Mouse (Mus musculus) lung, postnatal 14 days (tissue): Measurements from ENCODE around the gene Dpp10.

ENCODE experiments used
- DNase-seq: peaks from one replicate; pipeline ENCODE4 v3.0.0; 2021

Dpp10 gene

DNA sequence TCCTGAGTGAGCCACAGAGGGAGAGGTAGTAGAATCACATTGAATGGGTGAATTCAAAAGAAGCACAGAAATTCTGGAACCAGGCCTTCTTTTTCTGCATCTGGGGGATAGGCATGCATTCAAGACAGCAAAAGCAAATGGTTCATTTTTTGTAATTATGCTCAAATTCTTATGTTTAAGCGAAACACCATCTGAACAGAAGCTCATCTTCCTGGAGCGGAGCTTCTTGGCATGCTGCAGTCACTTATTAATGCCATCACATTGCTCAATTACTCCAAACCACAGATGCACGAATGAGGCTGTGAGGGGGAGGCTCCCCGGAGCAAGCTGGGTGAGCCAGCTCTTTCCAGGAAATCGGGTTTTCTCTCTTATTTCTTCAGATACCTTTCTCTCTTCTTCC lies 142.7 kb downstream of the Dpp10 start:
- DNase-seq, result no peak

DNA sequence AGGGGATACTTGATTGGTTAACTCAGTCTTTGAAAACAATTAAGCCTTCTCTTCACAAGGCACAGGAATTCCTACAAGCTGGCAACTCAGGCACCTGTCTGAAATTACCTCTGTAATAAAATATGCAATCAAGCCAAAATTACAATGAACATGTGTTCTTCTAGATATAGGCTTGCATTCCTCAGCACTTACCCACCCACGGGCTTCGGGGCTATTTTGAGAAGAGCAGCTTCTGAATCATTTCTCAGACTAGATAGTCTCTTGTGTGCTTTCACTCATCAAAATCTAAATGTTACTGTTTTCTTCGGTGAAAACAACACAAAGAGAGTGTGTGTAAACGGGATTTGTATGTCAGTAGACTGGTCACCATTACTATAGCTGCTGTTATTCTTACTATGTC lies 144.1 kb downstream of the Dpp10 start:
- DNase-seq, result no peak

DNA sequence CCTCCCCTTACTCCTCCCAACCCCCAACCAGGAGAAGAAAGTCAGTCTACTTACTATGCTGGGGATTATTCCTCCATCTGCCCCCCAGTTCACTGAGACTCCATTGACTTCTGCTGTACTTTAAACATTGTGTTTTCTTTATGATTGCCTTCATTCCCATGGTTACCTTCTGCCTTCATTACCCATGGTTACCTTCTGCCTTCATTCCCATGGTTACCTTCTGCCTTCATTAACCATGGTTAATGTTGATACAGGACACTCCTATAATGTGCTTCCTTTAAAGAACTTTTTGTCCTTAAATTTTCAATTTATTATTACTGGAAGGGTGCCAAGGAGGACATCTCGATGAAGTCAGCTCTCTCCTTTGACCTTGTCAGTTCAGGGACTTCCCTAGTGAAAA lies 158.1 kb downstream of the Dpp10 start:
- no peak for DNase-seq

DNA sequence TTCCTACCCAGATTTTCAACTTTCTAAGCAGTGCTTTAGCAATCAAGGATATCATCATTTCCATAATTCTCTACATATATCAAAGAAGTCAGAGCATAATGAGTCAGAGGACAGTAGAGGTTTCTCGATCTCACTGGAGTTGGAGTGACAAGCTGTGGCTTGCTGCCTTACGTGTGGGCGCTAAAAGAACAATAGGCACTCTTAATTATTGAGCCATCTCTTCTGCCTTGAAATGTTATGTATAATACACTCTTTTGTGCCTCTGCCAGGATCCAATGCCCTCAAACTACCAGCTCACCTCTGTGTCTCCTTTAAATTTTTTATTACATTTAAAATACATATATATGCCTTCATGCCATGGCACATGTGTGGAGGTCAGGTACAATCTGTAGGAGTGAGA lies 198.5 kb downstream of the Dpp10 start:
- DNase-seq, result no peak

DNA sequence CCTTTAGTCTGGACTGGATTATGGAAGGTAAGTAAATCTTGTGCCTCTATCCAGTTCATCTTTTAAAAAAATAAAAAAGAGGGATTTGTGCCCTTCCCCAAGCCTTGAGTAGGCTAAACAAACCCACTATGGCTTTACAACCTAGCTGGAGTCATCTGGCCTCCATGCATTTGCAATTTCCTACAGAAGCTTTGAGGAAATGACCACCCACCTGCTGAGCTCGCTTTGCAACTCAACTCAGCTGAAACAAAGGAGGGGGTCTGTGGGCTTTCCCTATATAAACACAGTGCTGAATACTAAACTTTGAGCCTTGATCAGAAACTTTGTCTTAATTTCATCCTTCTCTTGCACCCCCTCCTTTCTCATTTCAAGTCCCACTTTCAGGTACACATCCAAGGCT lies 244.2 kb downstream of the Dpp10 start:
- DNase-seq, result no peak

DNA sequence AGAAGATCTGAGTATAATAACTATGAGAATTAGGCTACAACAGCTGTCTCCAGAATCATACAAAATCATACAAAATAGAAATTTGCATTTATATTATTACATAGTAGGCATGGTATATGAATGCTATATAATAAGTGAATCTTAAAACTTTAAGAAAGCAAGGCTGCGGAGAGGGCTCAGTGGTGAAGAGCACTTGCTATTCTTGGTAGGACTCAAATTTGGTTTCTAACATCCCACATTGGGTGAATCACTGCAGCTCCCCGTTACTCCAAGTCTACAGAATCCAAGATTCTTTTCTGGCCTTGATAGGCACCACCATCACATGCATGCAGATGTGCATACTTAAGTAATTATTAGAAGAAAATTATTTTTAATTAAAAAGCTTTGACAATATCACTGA lies 279.8 kb downstream of the Dpp10 start:
- DNase-seq, result no peak

DNA sequence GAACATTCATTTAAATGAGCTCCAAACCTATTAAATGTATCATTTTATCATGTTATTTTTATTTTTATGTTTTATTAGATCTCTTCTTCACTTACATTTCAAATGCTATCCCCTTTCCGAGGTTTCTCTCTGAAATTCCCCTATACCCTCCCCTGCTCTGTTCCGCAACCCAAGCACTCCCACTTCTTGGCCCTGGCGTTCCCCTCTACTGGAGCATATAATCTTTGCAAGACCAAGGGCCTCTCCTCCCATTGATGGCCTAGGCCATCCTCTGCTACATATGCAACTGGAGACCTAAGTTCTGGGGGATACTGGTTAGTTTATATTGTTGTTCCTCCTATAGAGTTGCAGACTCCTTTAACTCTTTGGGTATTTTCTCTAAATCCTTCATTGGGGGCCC lies 283.1 kb downstream of the Dpp10 start:
- no peak for DNase-seq

DNA sequence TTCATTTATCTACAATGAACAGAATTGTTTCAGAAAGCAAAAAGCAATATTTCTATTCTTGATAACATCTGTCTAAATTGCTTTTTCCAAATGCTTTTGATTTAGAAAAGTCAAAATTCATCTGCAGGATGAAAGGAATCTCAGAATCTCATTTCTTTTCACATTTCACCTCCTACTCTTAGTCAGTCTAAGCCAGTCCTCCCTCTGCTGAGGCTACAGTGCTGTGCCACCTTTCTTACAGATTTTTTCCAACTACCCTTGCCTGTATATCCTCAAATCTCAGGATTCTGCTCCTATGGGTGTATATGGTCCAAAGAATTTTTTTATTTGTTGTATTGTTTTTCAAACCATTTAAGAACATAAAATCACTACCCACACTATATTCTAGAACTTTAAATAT lies 289.3 kb downstream of the Dpp10 start:
- DNase-seq, result no peak

DNA sequence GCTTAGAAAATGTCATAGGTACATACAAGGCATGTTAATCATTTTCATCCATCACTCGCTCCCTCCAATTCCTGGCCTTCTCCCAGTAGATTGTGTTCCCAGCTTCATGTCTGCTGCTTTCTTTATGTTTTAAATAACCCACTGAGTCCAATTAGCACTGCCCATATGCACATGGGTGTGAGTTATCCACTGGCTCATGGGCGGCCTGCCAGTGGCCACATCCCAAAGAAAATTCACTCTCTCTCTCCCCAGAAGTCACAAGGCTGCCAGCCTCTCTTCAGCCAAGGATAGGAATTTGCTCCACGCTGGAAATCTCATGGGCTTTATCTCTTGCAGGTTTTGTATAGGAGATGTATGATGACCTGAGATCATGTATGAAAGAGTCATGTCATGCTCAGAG lies 338.1 kb downstream of the Dpp10 start:
- DNase-seq, result no peak

DNA sequence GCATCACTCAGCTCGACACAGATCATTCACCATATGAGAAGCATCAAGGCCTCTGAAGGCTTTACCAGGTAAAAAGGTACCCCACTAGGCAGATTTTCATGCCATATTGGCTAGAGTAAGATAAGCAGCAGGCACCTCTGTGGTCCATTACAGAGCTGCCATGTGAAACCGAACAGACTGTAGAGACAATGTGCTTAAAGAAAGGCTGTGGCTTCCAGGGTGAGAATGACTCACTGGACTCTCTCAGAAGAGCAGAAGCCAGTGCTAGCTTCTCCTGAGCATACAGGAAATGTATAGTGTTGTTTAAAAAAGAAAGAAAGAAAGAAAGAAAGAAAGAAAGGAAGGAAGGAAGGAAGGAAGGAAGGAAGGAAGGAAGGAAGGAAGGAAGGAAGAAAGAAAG lies 386.9 kb downstream of the Dpp10 start:
- no peak for DNase-seq

DNA sequence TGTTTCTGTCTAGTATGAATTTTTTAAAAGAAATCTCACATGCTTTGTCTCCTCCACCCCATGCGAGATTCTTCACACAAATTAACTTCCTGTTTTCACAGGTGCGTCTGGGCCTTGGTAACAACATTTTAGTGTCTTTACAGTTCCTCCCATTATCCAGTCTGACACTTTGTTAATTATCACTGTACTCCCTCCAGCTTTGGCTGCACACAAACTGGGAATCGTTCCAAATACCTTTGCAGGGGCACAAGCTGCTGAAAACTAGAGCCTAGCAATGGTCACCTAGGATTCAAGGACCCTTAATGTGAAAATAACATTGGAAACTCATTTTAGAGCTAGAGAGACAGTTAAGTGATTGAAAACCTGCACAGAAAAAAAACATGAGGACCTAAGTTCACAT lies 388.8 kb downstream of the Dpp10 start:
- no peak for DNase-seq

DNA sequence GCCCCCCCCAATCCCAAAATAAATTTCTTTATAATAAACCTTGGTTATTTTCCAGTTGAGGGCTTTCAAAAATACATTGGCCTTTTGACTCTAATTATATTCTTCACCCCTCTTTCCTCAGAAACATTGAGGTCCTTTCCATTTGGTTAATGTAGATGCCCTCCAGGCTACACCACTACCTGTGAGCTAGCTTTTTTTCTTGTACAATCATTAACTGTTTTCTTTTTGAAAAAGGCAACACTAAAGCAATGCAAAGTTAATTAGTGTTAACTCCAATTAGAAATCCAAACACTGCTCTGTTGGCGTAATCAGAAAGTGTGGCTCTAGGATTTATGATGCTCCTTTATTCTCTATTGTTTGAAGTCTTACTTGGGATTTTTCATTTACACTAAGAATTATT lies 407.5 kb downstream of the Dpp10 start:
- DNase-seq, result no peak

DNA sequence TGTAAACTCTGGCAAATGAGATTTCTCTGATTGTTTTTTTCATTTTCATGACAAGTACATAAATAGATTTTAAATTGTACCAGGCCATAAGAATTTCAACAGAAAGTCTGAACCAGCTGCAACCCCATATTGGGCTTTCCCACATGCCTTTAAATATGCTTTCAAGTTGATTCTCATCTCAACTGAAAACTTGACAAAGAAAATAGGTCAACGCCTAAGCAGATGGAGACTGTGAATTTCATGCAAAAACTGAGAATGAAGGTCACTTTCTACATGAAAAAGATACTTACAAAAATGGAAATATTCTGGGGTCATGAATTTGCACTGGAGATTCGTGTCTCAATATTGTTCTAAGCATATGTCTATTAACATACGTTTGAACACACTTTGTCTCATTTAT lies 417.1 kb downstream of the Dpp10 start:
- DNase-seq, result no peak

DNA sequence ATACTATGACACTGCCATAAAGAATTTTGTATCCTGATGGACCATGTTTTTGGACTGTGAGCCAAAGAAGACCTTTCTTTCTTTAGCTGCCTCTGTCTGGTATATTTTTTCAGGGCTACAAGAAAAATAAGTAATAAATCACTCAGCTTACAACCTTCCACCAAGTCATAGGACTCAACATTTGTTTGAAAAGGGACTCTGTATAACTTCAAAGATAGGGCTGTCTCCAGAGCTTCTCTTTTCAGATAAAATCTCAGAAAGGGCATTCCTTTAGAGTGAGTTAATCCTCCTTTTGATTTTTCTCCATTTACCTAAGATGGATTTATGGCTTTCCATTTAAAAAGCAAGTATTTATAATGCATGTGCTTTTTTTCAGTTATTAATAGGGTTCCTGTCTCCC lies 460.5 kb downstream of the Dpp10 start:
- no peak for DNase-seq

DNA sequence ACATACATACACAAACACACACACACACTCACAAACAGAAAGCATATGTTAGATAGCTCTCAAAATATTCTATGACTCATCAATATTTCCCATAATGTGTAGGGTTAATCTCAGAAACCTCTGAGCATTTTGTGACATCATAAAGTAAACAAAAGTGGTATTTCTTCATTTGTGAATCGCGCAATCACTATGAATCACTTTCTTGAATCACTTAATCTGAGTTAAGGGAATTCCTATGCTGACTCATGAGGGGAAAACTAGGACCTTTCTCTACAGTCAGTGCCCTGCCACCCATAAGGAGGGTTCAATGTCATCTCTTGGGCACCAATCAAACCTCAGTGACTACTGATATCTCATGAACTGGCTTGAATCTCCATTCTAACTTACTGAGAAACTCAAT lies 465.2 kb downstream of the Dpp10 start:
- DNase-seq, result no peak

DNA sequence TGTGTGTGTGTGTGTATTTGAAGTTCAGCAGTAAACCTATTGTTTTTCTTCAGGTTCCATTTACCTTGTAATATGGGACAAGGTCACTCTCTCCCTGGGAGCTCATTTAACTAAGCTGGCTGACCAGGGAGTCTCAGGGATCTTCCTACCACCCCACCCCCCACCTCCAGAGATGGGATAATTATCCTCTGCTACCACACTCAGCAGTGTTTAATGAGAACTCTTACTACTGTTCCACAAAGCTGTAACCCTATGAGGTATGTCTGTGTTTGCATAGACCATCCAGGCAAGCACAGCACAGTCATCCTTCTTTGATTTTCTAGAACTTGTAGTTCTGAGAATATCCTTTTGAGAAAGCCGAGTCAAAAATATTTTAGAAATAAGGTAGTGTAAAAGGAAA lies 471.6 kb downstream of the Dpp10 start:
- no peak for DNase-seq

DNA sequence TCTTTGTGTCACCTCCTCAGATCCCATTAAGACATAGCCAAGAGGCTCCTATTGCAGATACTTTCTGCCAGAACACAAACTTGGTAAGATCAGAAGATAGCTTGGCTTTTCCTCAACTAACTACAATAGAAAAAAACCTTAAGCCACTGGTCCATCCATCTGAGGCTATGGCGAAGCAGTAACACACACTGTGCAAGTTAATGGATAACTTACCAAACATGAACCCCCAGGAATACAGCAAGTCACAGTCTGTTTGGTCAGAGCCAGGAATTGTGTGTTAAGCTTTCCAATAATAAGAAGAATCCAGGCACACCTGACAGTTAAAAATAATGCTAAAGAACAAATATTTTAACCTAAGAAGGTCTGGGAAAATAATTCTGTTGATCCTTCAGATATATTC lies 502.9 kb downstream of the Dpp10 start:
- no peak for DNase-seq

DNA sequence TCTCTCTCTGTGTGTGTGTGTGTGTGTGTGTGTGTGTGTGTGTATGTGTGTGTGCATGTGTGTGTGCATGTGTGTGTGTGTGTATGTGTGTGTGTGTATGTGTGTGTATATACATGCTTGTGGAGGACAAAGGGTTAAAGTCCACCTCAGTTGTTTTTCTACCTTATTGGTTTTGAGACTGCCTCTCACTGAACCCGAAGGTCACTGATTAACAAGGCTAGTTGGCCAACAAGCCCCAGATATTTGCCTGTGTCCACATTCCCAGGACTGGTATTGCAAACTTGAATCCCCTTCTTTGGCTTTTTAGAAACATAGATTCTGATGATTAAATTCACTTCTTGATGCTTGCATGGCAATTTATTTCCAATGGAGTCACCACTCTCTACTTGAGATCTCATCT lies 577.6 kb downstream of the Dpp10 start:
- no peak for DNase-seq

DNA sequence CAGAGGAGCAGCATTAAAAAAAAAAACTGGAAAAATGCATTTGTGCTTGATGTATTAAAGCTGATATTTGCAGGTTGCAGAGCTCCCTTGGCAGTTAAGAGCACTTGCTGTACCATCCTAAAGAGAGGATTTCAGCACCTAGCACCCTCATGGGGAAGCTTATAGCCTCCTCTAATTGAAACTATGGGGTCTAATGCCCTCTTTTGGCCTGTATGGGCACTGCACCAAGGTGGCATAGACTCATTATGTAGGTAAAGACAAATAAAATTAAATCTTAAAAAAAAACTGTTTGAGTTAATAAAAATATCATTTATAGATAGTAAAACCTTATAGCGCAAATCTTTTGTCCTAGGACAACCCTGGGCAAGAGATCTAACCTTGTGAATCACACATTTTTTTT lies 631.2 kb downstream of the Dpp10 start:
- DNase-seq, result no peak

DNA sequence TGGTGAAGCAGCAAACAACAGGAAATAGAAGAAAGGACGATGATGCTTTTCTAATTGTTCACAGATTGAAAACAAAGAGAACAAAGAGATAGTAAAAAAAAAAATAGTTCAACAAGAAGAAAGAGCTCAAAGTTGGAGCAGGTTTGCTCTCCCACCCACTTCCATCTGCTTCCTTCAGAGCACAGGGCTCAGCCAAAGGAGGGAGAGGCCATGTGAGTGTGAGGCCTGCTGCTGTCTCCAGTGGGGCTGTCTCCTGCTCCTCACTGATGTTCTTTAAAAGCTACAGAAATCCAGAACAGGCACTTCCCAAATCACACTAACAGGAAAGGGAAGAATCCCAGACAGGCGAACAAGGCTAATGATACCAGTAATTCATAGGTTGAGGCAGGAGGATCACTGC lies 694.1 kb downstream of the Dpp10 start:
- no peak for DNase-seq

DNA sequence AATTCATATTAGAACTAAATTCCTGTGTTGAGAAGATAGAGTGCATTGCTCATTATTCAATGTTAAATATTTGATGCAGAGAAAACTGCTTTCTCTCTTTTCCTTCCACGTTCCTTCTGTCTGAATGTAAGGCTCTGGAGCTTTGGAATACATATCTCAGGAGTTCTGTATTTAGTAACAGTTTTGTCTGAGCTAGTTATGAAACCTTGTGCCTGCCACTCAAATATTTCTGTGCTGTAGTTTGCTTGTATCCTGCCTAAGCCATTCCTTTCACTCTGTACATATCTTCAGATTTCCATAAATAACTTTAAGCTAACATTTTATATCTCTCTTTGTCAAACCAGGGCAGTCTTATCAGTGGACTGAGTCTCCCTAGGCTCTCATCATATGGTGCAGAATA lies 707.5 kb downstream of the Dpp10 start:
- DNase-seq, result no peak

DNA sequence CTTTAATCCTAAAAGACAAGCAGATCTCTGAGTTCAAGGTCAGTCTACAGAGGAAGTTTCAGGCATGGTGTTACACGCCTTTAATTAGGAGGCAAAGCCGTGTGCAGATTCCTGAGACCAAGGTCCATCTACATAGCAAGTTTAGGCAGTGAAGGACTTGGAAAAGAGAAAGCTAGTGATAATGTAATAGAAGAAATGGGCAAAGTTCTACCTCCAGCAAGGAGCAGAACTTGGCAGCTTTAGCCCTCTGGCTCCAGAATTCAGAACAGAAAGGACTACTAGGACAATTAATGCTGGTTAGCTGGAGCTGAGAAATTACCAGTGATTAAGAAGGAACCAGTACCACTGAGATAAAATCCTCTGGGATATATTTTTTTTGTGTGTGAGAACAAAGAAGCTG lies 728.5 kb downstream of the Dpp10 start:
- DNase-seq, result no peak
